Mouse (Mus musculus) heart, embryonic 14.5 days (tissue): Measurements from ENCODE around the gene Trpm3. TPM values are rescaled to one million over a fixed set of nuclear protein-coding genes. Genes with fewer than 3 reads are reported as not detected.

ENCODE experiments used
- ATAC-seq: fragments of 200-750 bp; cut with Nextera tagmentation; 2 replicates; pipeline ENCODE4 v1.8.0; 2017; ENCODE audit warnings: low read depth, moderate TSS enrichment; ENCODE audit not compliant: insufficient number of reproducible peaks, insufficient read depth, low FRiP score
- H3K27ac ChIP-seq, 2 experiments: fragments of 200-500 bp in 1 of 2; fragments of 300-500 bp in 1 of 2; sonication (generic) in 1 of 2; replicated peaks in 1 of 2; 2 replicates each; pipeline ENCODE4 v1.5.1; 2012 to 2014; ENCODE audit warnings: low read depth in 2 of 2, low read length in 2 of 2, control low read depth in 1 of 2, mild to moderate bottlenecking in 1 of 2, mixed read lengths in 1 of 2; ENCODE audit not compliant: control insufficient read depth in 1 of 2, insufficient read depth in 1 of 2
- H3K27me3 ChIP-seq: fragments of 300-500 bp; sonication (generic); 2 replicates; pipeline ENCODE4 v1.6.1; 2014; ENCODE audit warnings: mild to moderate bottlenecking, low read length, control low read depth; ENCODE audit not compliant: control insufficient read depth, insufficient read depth
- H3K36me3 ChIP-seq: fragments of 300-500 bp; sonication (generic); 2 replicates; pipeline ENCODE4 v1.6.1; 2014; ENCODE audit warnings: mild to moderate bottlenecking, control low read depth, low read length, mixed read lengths; ENCODE audit not compliant: control insufficient read depth, insufficient read depth
- H3K4me1 ChIP-seq, 2 experiments: fragments of 200-500 bp in 1 of 2; fragments of 300-500 bp in 1 of 2; sonication (generic) in 1 of 2; 2 replicates each; pipeline ENCODE4 v1.6.1; 2012 to 2014; ENCODE audit warnings: low read length in 2 of 2, control low read depth in 1 of 2, mixed read lengths in 1 of 2; ENCODE audit not compliant: control insufficient read depth in 2 of 2, insufficient read depth in 2 of 2
- H3K4me2 ChIP-seq: fragments of 300-500 bp; sonication (generic); 2 replicates; pipeline ENCODE4 v1.6.1; 2014; ENCODE audit warnings: mild to moderate bottlenecking, low read length
- H3K4me3 ChIP-seq, 2 experiments: fragments of 200-500 bp in 1 of 2; fragments of 300-500 bp in 1 of 2; sonication (generic) in 1 of 2; 2 replicates each; pipeline ENCODE4 v1.5.1; 2012 to 2014; ENCODE audit warnings: low read length in 2 of 2, mild to moderate bottlenecking in 2 of 2, control low read depth in 1 of 2, low read depth in 1 of 2, moderate library complexity in 1 of 2; ENCODE audit not compliant: control insufficient read depth in 1 of 2, insufficient read depth in 1 of 2
- H3K9ac ChIP-seq: fragments of 300-500 bp; sonication (generic); 2 replicates; pipeline ENCODE4 v1.6.1; 2014; ENCODE audit warnings: mild to moderate bottlenecking, low read length
- H3K9me3 ChIP-seq: fragments of 300-500 bp; sonication (generic); 2 replicates; pipeline ENCODE4 v1.6.1; 2016; ENCODE audit warnings: low read length, control low read depth; ENCODE audit not compliant: control insufficient read depth
- WGBS: fragments of 180-500 bp; shearing (Covaris S2); extraction: QIAGEN DNeasy Blood & Tissue Kit; methylation state at CpG from one replicate; pipeline ENCODE4 v1.1.7; 2014; 5-methylcytosine and 5-hydroxymethylcytosine counted together
- polyA plus RNA-seq: library from polyadenylated mRNA; unstranded; fragments of >200 nt; fragmentation: Nextera tagmentation; extraction: Ambion mirVana; gene quantifications from 2 replicates; pipeline ENCODE4 v1.2.1, GENCODE M21; 2014

The Trpm3 gene
- polyA plus RNA-seq, 1 experiment from 2014 or later: 1.2 TPM

DNA sequence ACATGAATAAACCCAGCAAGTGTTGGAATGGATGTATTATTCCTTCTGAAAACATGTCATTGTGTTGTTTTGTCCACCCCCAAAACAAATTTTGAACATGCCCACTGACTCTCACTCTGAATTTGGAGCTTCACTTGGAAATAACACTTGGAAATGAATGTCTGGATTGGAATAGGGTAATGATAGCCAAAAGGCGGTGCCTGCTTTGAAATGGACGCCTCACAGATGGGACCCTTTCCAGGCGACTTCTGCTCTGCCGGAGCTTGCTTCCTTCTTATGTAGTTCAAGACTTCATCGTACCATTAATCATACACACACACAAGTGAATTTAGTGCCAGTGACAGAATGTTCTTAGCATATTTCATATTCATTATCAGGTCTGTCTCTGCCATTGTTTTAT is 312.4 kb downstream of the Trpm3 start:
- Histone ChIP-seq H3K27ac (no peak overlapping the region), H3K9ac (no peak overlapping the region), H3K4me2 (no peak overlapping the region), H3K4me1 (peaks cover 3 to 6% of the 10 kb centered on the region in 2 experiments; a peak in 2 of 4 replicates), H3K9me3 (no peaks in the 10 kb centered on the region), H3K27me3 (no peaks in the 10 kb centered on the region; the same call in 1 of the 2 replicates), H3K4me3 (no peak overlapping the region), H3K36me3 (no peaks in the 10 kb centered on the region)
- WGBS: 82% methylated on average over 5 of the region's 5 CpGs
- no peak for ATAC-seq

DNA sequence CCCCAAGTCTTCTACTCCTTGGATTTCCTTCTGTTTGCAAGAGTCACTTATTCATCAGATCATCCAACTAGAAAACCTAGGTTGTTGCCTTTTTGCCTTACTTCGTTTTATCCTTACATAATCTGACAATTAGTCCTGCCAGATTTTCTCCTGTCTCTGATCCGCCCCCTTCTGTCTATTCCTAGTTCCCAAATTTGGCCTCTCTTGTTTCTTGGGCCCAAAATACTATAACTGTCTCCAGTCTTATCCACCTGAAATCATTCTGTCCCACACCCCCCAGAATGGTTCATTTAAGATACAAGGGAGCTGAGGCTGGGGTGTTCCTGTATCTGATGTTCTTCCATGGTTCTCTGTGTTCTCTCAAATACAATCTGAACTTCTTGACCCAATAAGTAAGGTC is 318.1 kb downstream of the Trpm3 start:
- H3K4me3 ChIP-seq: no peak overlapping the region
- WGBS: 73% methylated on average over 2 of the region's 2 CpGs
- H3K27ac ChIP-seq: no peak overlapping the region
- no peak overlapping the region for H3K9ac ChIP-seq
- no peaks in the 10 kb centered on the region for H3K4me1 ChIP-seq
- no peak overlapping the region for H3K4me2 ChIP-seq
- H3K36me3 ChIP-seq: no peaks in the 10 kb centered on the region
- H3K27me3 ChIP-seq: no peaks in the 10 kb centered on the region
- no peaks in the 10 kb centered on the region for H3K9me3 ChIP-seq
- no peak for ATAC-seq

DNA sequence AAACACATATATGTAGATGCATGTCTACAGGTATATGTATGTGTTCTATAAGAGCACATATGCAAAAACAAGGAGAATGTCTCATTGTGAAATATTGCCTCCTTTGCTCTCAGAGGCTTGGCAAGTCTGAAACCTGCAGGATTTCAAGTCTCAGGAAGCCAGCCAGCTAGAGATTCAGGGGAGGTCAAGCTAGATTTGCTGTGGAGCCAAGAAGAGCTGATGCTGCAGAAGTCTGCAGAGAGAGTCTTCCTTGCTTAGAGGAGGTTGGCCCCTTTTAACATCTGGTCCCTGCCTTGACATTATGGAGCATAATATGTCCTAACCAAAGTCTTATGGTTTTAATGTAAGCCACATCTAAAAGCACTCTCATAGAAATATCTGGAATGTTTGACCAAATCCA is 323.2 kb downstream of the Trpm3 start:
- no peaks in the 10 kb centered on the region for H3K27me3 ChIP-seq
- no peak overlapping the region for H3K4me2 ChIP-seq
- no peak overlapping the region for H3K4me3 ChIP-seq
- H3K9ac ChIP-seq: no peak overlapping the region
- H3K9me3 ChIP-seq: no peaks in the 10 kb centered on the region
- no peak for ATAC-seq
- no peaks in the 10 kb centered on the region for H3K36me3 ChIP-seq
- no peak overlapping the region for H3K27ac ChIP-seq
- H3K4me1 ChIP-seq: no peaks in the 10 kb centered on the region

DNA sequence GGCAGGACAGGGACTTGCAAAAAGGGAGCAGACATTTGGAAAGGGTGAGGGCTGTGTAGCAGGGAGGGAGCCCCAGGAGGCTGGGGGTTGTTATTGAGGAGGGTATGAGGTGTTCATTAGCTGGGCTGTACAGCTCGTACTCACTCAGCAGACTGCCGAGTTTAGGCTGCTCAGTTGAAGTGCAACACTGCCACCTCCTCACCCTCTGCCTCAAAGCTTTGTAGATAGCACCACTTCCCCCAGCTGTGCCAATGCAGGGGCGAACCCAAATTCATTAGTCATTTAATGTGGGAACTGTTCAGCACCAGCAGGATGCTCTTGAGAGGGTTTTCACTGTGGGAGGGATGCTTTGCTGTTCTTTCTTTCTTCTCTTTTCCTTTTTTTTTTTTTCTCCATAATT is 324.7 kb downstream of the Trpm3 start:
- H3K27ac ChIP-seq: no peak overlapping the region
- H3K36me3 ChIP-seq: no peaks in the 10 kb centered on the region
- H3K4me2 ChIP-seq: no peak overlapping the region
- WGBS: 47% methylated on average over 3 of the region's 3 CpGs
- H3K4me1 ChIP-seq: no peaks in the 10 kb centered on the region
- H3K27me3 ChIP-seq: no peaks in the 10 kb centered on the region
- ATAC-seq: no peak
- no peaks in the 10 kb centered on the region for H3K9me3 ChIP-seq
- no peak overlapping the region for H3K4me3 ChIP-seq
- H3K9ac ChIP-seq: no peak overlapping the region

DNA sequence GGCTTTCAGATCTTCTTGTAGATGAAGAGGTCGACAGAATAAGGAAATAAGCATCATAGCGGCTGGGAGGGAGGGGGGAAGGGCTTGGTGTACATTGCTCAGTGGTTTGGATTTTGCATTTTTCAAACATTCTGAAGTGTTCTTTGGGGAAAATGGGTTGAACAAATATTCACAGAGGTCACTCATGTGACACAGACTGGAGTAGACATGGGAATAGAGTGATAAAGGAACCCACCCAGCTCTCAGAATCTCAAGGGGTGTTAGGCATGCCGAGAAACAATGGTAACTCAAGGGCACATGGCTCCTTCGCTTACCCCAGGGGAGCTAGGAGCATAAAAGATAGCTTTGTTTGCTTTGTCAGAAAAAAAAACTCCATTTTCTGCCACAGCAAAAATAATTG is 330.8 kb downstream of the Trpm3 start:
- no peak overlapping the region for H3K4me2 ChIP-seq
- H3K36me3 ChIP-seq: no peaks in the 10 kb centered on the region
- H3K9me3 ChIP-seq: no peaks in the 10 kb centered on the region
- ATAC-seq: no peak
- no peaks in the 10 kb centered on the region for H3K27me3 ChIP-seq
- H3K4me1 ChIP-seq: no peaks in the 10 kb centered on the region
- H3K4me3 ChIP-seq: no peak overlapping the region
- 69% methylated on average over 4 of the region's 4 CpGs for WGBS
- no peak overlapping the region for H3K9ac ChIP-seq
- H3K27ac ChIP-seq: no peak overlapping the region

DNA sequence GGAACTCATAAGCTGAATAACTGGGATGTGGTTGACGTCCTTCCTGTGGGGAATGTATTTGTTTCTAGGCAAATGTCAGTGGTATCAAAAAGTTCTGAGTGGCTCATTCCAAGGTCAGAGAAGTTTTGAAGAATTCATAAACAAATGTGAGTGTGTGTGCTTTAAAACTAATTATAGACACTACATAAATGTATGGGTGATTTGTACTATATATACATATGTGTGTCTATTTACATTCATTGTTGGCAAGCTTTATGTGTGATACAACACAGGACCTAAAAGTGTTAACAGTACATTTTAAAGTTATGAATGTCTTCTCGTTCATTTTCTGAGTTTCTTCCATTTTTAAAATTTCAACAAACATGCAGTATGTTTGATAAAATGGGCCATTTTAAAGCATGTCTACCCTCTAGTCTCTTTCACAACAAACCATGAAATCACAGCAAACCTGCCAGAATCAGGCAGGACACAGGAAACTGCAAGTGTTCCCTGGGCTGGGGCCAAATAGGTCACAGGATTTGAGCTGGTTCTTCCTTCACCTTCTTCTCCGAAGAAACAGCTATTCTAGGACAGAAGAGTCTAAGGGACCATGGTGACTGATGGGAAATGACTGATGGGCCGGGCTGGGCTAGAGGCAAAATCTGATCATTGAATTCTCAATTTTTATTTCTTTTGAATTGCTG is 334.3 kb downstream of the Trpm3 start:
- H3K9me3 ChIP-seq: no peaks in the 10 kb centered on the region
- H3K4me1 ChIP-seq: no peaks in the 10 kb centered on the region
- no peak overlapping the region for H3K4me2 ChIP-seq
- WGBS: 63% methylated on average over 4 of the region's 4 CpGs
- no peaks in the 10 kb centered on the region for H3K36me3 ChIP-seq
- no peak for ATAC-seq
- no peaks in the 10 kb centered on the region for H3K27me3 ChIP-seq
- H3K27ac ChIP-seq: no peak overlapping the region
- H3K9ac ChIP-seq: no peak overlapping the region
- H3K4me3 ChIP-seq: no peak overlapping the region

DNA sequence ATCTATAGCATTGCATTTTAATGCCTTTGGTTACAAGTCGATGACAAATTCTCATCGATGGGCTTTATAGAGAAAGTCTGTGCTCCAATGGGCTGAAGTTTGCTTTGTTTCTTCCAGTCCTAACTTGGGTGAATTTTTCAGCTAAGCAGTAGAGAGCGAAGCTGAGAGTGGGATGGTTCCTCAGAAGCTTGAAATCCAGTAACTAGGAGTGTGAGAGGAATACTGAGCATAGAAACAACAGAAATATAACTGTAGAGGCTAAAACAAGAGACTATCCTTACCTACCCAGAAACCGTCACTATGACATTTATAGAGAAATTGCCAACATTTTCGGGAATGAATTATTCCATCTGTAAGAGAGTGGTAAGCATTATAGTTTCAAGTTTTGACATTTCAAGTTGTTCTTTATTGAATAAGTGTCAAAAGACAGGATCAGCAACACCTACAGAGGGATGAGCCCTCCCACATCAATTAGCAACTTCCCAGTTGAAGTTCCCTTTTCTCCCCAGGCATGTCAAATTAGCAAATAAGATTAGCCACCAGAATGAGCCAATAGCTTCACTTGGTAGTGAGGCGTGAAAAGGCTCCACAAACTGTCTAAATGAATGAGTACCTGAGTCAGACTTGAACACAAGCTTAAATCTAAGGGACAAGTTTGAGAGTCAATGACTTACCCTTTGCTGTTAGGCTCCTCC is 339.6 kb downstream of the Trpm3 start:
- Histone ChIP-seq H3K36me3 (no peaks in the 10 kb centered on the region), H3K27ac (no peak overlapping the region), H3K27me3 (no peaks in the 10 kb centered on the region), H3K4me3 (no peak overlapping the region), H3K4me1 (no peaks in the 10 kb centered on the region), H3K9ac (no peak overlapping the region), H3K9me3 (no peaks in the 10 kb centered on the region), H3K4me2 (no peak overlapping the region)
- 87% methylated on average over 6 of the region's 6 CpGs for WGBS
- ATAC-seq: no peak

DNA sequence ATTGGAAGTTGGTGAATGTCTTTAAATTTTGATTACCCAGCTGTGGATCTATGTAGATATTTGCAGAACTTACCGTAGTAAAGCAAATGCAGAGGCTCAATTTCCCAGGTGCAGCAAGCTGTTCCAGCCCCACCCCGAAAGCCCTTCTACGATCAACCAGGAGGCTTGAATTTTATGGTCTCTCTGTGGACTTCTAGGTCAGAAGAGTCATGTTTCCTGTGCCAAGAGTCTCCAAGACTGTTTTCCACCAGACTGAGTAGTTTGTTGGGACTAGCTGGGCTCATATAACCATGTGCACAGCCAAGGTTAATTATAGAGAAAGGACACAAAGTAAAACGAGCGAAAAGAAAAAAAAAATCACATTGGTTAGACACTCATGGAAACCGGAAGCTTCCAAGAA is 364.6 kb downstream of the Trpm3 start:
- 89% methylated on average over 6 of the region's 6 CpGs for WGBS
- Histone ChIP-seq H3K9ac (no peak overlapping the region), H3K36me3 (no peaks in the 10 kb centered on the region), H3K4me1 (no peaks in the 10 kb centered on the region), H3K27me3 (no peaks in the 10 kb centered on the region), H3K9me3 (no peaks in the 10 kb centered on the region), H3K27ac (no peak overlapping the region), H3K4me3 (no peak overlapping the region), H3K4me2 (no peak overlapping the region)
- no peak for ATAC-seq
